Mouse (Mus musculus): ENCODE results near the gene Hoxd10. TPM values are rescaled to one million over a fixed set of nuclear protein-coding genes. Genes with fewer than 3 reads are reported as not detected.

Gene Hoxd10
- total RNA-seq, 2 experiments from 2014 or later, result not detected

DNA sequence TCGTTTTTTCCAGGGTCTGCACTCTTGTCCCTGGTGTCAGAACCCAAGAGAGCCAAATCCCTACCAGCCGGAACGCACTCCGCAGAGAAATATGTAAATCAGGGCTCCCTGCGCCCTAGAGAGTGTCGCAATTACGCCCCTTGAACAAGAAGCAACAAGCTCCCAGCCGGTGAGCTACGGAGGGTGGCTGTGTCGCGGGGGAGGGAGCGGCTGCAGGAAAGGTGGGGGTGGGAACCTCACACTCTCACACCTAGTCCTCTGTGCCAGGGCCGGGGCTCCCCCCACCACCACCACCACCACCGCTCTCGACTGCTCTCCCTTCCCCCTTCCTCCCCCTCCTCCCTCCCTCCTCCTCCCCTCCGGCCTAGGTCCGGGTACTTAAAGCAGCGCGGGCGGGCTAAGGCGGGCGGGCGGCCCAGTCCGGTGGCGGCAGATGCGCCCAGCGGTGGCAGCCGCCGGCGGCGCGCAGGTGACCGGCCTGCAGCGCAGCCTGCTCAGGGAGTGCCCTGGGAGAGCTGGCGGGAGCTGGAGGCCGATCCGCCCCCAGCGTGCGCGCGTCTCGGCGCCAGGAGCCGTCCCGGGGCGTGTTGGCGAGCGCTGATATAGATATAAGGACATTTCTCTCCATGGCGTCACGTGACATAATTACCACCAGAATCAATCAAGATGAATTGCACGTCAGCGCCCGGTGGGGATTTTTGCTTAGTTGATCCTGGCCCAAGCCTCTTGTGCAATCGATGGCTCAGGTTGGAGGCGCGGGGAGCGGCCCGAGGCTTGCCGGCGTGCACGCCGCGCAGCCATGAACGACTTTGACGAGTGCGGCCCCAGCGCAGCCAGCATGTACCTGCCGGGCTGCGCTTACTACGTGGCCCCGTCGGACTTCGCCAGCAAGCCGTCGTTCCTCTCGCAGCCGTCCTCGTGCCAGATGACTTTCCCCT lies 9.9 kb upstream of the Hoxd10 start:
- no peak for DNase-seq

DNA sequence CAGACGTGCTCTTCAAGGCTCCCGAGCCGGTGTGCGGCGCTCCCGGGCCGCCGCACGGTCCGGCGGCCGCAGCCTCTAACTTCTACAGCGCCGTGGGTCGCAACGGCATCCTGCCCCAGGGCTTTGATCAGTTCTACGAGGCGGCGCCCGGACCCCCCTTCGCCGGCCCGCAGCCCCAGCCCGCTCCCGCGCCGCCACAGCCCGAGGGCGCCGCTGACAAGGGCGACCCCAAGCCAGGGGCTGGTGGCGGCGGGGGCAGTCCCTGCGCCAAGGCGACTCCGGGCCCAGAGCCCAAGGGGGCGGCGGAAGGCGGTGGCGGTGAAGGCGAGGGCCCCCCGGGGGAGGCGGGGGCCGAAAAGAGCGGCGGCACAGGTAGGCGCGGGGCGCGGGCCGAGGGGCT lies 8.9 kb upstream of the Hoxd10 start:
- DNase-seq, result no peak

GRCm38 (mm10) chr2:74683471-74683951 lies 8.2 kb upstream of the Hoxd10 start:
- DNase-seq, result no peak

DNA sequence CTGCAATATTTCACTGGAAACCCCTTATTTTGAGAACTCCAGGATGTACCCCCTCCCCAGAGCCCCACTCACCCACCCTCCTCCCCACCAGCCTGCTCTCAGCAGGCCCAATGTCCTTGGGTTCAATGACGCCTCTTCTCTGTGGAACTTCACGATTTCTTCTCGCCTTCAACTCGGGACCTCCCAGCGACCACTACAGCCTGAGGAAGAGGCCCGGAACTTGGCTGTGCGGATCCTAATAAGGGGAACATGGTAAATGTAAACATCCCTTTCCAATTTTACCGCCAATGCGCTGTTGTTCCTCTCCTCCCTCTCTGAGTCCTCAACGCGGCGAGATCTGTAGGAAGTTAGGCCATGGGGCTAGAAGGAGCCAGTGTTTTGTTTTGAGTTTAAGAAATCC lies 7.6 kb upstream of the Hoxd10 start:
- DNase-seq, result no peak

DNA sequence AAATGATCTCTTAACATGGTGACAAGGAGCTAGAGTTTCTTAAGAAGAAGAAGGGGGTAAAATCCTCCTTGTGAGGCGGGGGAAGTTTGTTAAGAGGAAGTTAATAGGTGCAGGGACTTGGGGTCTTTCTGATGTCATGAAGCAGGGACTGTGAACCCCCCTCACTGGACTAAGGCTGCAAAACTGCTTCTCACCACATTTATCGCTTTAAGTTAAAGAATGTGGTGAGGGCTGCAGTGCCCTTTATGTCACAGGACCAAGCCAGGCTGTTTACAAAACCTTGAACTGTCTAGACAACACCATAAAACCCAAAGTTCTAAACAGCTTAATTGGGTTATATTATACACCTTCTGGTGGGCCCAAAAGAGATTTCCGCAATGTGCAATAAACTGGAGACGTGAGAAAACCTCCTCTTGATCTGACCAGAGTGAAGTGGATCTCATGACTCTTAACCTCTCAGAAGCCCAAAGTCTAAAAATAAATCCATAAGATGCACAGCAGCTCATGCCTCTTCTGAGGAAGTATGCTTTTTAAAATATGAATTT lies 6.6 kb upstream of the Hoxd10 start:
- DNase-seq, result no peak

GRCm38 (mm10) chr2:74686301-74686987 lies 5.3 kb upstream of the Hoxd10 start:
- peak; percentile 76 for DNase-seq

GRCm38 (mm10) chr2:74686988-74687697 lies 4.6 kb upstream of the Hoxd10 start:
- DNase-seq, result no peak

DNA sequence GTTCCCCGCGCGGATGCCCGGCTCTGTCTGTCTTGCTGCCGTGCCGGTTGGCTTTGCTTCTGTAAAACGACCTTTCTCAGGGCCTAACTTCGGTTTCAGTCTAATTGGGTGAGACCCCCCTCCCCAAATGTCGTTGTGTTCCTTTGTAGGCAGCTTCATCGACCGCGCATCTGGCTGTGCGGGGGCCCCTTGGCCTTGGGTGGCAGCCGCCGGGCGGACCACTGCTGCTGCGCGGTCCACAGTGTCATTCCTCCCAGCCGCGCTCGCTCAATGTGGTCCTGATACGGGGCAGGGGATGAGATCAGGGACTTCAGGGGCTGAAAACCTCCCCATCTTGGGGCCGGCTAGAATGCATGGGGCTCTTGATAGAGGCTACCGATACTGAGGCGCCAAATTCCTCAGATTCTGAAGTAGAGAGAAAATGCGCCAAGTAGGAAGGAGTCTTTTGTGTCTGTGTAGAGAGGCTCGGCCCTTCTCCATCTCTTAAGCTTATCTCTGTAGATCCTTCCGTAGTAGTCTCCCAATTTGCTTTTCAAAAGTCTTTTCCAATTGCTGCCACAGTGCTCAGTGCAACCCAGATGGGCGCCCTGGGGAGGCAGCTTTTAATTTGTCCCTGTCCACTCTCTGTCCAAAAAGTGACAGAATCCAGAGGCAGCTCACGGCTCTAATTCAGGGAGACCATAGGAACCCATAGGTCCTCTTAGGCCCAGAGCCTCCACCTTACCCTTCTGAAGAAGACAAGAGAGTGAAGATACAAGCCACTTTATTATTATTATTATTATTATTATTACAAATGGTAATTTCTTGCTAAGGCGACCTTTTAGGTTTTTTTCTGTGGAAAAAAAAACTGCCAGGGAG lies 3.8 kb upstream of the Hoxd10 start:
- no peak for DNase-seq

DNA sequence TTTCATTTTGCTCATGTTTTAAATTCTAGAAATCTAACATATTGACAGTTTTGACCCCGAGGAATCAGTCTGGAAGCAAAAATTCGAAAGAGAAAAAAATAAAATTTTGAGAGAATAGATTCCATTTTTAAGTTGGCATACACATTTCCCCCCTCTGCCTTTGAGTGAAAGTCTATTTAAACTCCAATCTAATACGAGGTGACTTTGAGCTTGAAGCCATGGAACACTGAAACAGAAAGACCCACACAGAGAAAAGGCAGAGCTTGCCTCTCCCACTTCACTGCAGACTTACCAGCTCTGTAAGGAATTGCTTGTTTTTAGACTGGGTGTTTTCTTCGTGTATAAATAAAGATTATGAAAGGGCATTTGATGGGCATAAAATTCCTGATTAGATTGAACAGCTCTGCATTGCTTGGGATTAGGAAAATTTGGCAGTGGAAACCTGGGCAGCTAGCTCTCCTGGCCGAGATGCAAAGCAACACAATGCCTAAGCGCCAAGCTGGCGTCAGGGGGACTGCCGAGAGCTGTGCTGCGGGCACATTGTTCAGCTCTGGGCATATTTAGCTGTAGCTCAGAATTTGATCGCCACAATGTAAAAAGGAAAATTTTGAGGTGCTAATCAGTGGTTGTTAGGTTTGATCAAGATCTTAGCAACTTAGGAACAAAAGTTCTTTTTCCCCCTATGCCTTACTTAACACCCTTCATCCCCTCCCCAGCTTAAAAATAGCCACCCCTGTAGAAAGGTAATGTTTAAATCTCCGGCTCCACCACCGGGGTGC lies 2.7 kb upstream of the Hoxd10 start:
- DNase-seq, result no peak

DNA sequence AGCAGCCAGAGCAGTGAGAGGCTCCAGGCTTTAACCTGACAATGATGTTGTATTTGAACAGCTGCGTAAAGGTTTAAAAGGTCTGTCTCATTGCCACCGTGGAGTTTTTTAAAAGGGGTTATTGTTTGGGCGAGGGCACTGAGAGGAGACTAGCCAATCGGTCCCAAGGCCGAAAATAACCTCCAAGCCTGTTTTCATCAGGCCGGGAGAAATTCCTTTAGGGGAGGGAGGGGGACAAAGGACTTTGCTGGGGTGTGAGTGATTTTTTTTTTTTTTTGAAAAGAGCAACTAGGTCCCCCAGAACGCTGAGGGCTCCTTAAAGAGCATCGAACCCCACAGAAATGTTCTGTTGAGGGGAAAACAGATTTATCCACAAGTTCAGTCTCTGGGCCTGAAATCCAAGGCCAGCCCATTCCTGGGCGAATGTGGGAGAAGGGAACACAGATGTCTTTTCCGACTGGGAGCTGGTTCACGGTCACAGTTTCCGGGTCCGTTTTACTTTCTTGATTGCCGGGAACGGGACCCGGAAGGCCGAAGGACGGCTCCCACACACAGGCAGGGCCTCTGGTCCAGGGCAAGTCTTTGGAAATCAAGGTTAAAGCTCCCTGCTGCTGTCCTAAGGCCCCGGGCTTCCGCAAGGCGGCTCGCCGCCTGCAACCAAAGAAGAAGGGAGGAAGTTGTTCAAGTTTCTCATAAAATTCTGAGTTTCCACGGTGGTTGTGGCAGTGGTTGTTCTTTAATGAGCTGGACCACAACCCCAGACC lies 2.0 kb upstream of the Hoxd10 start:
- DNase-seq, result no peak

DNA sequence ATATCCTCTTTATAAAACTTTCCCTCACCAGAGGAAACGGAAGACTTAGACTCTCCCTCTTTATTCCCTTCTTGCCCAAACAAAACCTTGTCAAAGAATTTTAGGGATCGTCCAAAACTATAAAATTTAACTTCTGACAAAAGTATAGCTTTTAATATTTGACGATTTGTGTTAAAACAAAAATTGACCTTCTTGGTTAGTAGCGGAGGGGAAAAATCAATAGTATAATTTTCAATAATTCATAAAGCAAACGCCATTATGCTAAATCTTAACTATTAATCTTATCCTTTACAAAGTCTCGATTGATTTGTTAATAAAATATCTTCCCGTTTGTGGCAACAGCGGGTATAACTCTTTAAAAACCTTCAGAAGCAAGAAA lies 1.4 kb upstream of the Hoxd10 start:
- DNase-seq, result no peak

GRCm38 (mm10) chr2:74691995-74692807 lies 477 bp downstream of the Hoxd10 start:
- no peak for DNase-seq

- no peak for DNase-seq
These were observed 1.2 kb downstream of the Hoxd10 start for GRCm38 (mm10) chr2:74692808-74693431.

GRCm38 (mm10) chr2:74693432-74693827 lies 1.7 kb downstream of the Hoxd10 start:
- DNase-seq, result no peak

GRCm38 (mm10) chr2:74694066-74694465 lies 2.3 kb downstream of the Hoxd10 start:
- DNase-seq, result no peak

GRCm38 (mm10) chr2:74695383-74695782 lies 3.7 kb downstream of the Hoxd10 start:
- no peak for DNase-seq

DNA sequence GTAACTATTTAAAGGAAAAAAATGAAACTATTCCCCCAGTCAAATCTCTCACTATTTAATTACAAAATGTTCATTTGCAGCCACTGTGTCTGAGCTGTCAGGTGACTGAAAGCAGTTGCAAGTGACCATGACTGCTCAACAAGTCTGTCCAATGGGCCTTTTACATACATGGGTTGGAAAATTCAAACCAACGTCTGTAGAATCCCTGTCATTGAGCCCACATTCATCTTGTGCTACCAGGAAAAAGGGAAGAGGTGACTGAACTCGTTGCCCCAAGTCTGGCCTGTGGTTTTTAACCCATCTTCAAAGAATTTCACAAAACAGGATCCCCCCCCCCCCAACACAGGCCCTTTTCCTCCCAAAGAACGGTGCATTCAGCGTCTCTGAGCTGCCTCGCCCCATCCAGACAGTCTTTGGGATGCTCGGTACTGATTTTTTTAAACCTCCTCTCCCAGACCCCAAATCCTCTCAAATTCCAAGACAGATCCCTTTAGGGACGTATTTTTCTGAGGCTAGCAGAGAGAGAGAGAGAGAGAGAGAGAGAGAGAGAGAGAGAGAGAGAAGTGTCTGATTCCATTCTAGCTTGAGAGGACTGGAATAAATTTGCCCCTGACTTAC lies 4.2 kb downstream of the Hoxd10 start:
- no peak for DNase-seq
